ENCODE assay signal across 31 mouse cellular contexts in the genomic region with DNA sequence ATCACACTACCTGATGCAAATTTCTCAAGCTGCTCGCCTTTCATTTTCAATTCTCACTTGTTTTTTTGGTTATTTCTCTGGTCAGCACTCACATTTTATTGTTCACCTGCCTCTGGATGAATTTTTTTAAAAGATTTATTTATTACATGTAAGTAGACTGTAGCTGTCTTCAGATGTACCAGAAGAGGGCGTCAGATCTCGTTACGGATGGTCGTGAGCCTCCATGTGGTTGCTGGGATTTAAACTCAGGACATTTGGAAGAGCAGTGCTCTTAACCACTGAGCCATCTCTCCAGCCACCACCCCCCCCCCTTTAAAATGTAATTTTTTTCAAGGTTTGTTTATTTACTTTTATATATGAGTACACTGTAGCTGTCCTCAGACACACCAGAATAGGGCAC. TPM values are rescaled to one million over a fixed set of nuclear protein-coding genes. Genes with fewer than 3 reads are reported as not detected.
DNase-seq lines count a peak whose midpoint lies in the region; ATAC-seq and TF ChIP-seq lines count a peak whose summit lies in the region.
"Had no signal": no experiment of that assay in that cellular context is flagged by ENCODE, and none has a peak within 500 bp of the region (broad histone marks: within the 10 kb centered on the region; RNA-seq: fewer than 3 reads in every experiment).

No protein-coding gene starts in this region.

- DNase-seq in gastrocnemius, adult 2 months, result no peak
- DNase-seq in gastrocnemius, postnatal 4 days (ENCODE audit: low spot score in 2 of 2), result no peak
- no peak for DNase-seq in kidney, postnatal 0 days (ENCODE audit: low spot score)
- DNase-seq in 3T3-L1 (ENCODE audit: low read depth, low spot score) (peak; percentile 41), MEL (ENCODE audit: low read depth, low spot score) (no peak), MN1 (ENCODE audit: low spot score) (no peak)
- DNase-seq in Muller cell, postnatal 12 days (ENCODE audit: inconsistent ontology term), result no peak
- DNase-seq: adrenal gland, postnatal 10 days; B cell, adult 2 months; cerebellum, adult 11 months; cerebellum, postnatal 10 days; embryo, embryonic 11 days; gastrocnemius, postnatal 10 days; heart, postnatal 10 days; kidney, postnatal 14 days; left cerebral cortex, postnatal 4 days had no signal

- H3K9ac ChIP-seq in kidney, postnatal 0 days (ENCODE audit: low read depth, low read length), result no peak overlapping the region
- no peak overlapping the region for H3K9ac ChIP-seq in kidney, embryonic 14.5 days (ENCODE audit: low read depth, low read length)
- no peak overlapping the region for H3K9ac ChIP-seq in MEL (ENCODE audit: control insufficient read depth, low read depth, low read length, poor library complexity, severe bottlenecking)
- H3K9ac ChIP-seq: embryonic facial prominence, embryonic 15.5 days; hindbrain, embryonic 12.5 days; lung, embryonic 15.5 days; midbrain, embryonic 13.5 days had no signal

- intact Hi-C loops in gastrocnemius, adult 2 months (cut with DNase I), result loop anchor here (2.0 to 5.0 kb wide), 3 partner anchors 108 to 328 kb away; no protein-coding TSS in a partner anchor

- TF ChIP-seq EP300 in MEL (IDR thresholded peaks at IDR 0.05; ENCODE audit: low read depth in 1 of 2, low read length in 2 of 2), result no peak

- 74% methylated on average over 5 of the region's 5 CpGs for WGBS in kidney, postnatal 0 days
- 78% methylated on average over 5 of the region's 5 CpGs for WGBS in kidney, embryonic 14.5 days

- no peaks in the 10 kb centered on the region for H3K9me3 ChIP-seq in kidney, postnatal 0 days (replicated peaks; ENCODE audit: low read length)
- H3K9me3 ChIP-seq in kidney, embryonic 14.5 days (ENCODE audit: control insufficient read depth, low read length), result no peaks in the 10 kb centered on the region
- H3K9me3 ChIP-seq in MEL (replicated peaks; ENCODE audit: insufficient read depth, low read length), result no peaks in the 10 kb centered on the region
- H3K9me3 ChIP-seq: embryonic facial prominence, embryonic 15.5 days; forebrain, embryonic 10.5 days; G1E; hindbrain, embryonic 12.5 days; lung, embryonic 15.5 days; midbrain, embryonic 13.5 days had no signal

- no peaks in the 10 kb centered on the region for H3K27me3 ChIP-seq in kidney, postnatal 0 days (ENCODE audit: insufficient read depth, low read length)
- H3K27me3 ChIP-seq in kidney, embryonic 14.5 days (ENCODE audit: control insufficient read depth, insufficient read depth, low read length), result no peaks in the 10 kb centered on the region
- no peaks in the 10 kb centered on the region for H3K27me3 ChIP-seq in MEL (ENCODE audit: control insufficient read depth in 1 of 2, insufficient read depth in 2 of 2, low read length in 2 of 2)
- H3K27me3 ChIP-seq: embryonic facial prominence, embryonic 15.5 days; hindbrain, embryonic 12.5 days; lung, embryonic 15.5 days; midbrain, embryonic 13.5 days had no signal

- ATAC-seq in kidney, postnatal 0 days (replicated peaks; ENCODE audit: low FRiP score, low read depth), result no peak
- no peak for ATAC-seq in kidney, embryonic 14.5 days (ENCODE audit: low FRiP score, low TSS enrichment)
- ATAC-seq: activated CD4-positive, CD25-positive, alpha-beta regulatory T cell, adult 4 months; intestine, embryonic 16.5 days; midbrain, embryonic 13.5 days had no signal

- no peaks in the 10 kb centered on the region for H3K4me1 ChIP-seq in kidney, postnatal 0 days (replicated peaks; ENCODE audit: insufficient read depth, low read length)
- no peaks in the 10 kb centered on the region for H3K4me1 ChIP-seq in kidney, embryonic 14.5 days (ENCODE audit: control insufficient read depth, insufficient read depth, low read length)
- peaks cover 0 to 5% of the 10 kb centered on the region in 2 experiments; a peak in 1 of 4 replicates for H3K4me1 ChIP-seq in MEL (ENCODE audit: control insufficient read depth in 1 of 2, insufficient read depth in 2 of 2, low read length in 2 of 2)
- H3K4me1 ChIP-seq: lung, embryonic 15.5 days had no signal

- H3K79me2 ChIP-seq in MEL (ENCODE audit: control insufficient read depth, insufficient read depth, low read length, poor library complexity), result no peaks in the 10 kb centered on the region

- H3K4me2 ChIP-seq in kidney, postnatal 0 days (ENCODE audit: low read length), result no peak overlapping the region
- no peak overlapping the region for H3K4me2 ChIP-seq in kidney, embryonic 14.5 days (replicated peaks; ENCODE audit: low read depth, low read length)
- H3K4me2 ChIP-seq: embryonic facial prominence, embryonic 15.5 days; hindbrain, embryonic 12.5 days; lung, embryonic 15.5 days; midbrain, embryonic 13.5 days had no signal

- no peak for TF ChIP-seq POLR2A in MEL (IDR thresholded peaks at IDR 0.05; ENCODE audit: control insufficient read depth in 1 of 2, insufficient read depth in 1 of 2, low read depth in 1 of 2, low read length in 2 of 2, poor library complexity in 1 of 2)

- TF ChIP-seq CTCF in gastrocnemius, adult 2 months (IDR thresholded peaks at IDR 0.05), result peak; percentile 20; the same call in 1 of the 2 replicates
- TF ChIP-seq CTCF in kidney, postnatal 0 days (IDR thresholded peaks at IDR 0.05; ENCODE audit: low read depth), result peak; percentile 49
- peak in 2 of 3 experiments; percentile 36; a peak in 4 of 6 replicates for TF ChIP-seq CTCF in MEL (IDR thresholded peaks at IDR 0.05 in 2 of 3, conservative IDR thresholded peaks at IDR 0.05 in 1 of 3; ENCODE audit: control insufficient read depth in 1 of 3, insufficient read depth in 1 of 3, low read depth in 2 of 3, low read length in 3 of 3, poor library complexity in 1 of 3, severe bottlenecking in 1 of 3)

- H3K4me3 ChIP-seq in gastrocnemius, adult 2 months, result no peak overlapping the region
- no peak overlapping the region for H3K4me3 ChIP-seq in kidney, postnatal 0 days (replicated peaks; ENCODE audit: low read depth, low read length)
- no peak overlapping the region for H3K4me3 ChIP-seq in kidney, embryonic 14.5 days (ENCODE audit: low read length)
- H3K4me3 ChIP-seq in MEL (ENCODE audit: control insufficient read depth in 1 of 2, insufficient read depth in 1 of 2, low read depth in 2 of 2, low read length in 2 of 2), result no peak overlapping the region
- H3K4me3 ChIP-seq: embryonic facial prominence, embryonic 15.5 days; forebrain, embryonic 10.5 days; hindbrain, embryonic 12.5 days; lung, embryonic 15.5 days; midbrain, embryonic 13.5 days; myocyte had no signal

- no peak overlapping the region for H3K27ac ChIP-seq in gastrocnemius, adult 2 months
- no peak overlapping the region for H3K27ac ChIP-seq in kidney, postnatal 0 days
- no peak overlapping the region for H3K27ac ChIP-seq in kidney, embryonic 14.5 days (ENCODE audit: low read depth, low read length)
- H3K27ac ChIP-seq in MEL (ENCODE audit: control insufficient read depth, low read depth, low read length), result no peak overlapping the region
- H3K27ac ChIP-seq: embryonic facial prominence, embryonic 15.5 days; forebrain, embryonic 10.5 days; hindbrain, embryonic 12.5 days; lung, embryonic 15.5 days; midbrain, embryonic 13.5 days had no signal

- TF ChIP-seq RAD21 in MEL (IDR thresholded peaks at IDR 0.05; ENCODE audit: low read depth, low read length), result no peak

- H3K36me3 ChIP-seq in kidney, postnatal 0 days (ENCODE audit: insufficient read depth, low read length), result 0 out of 2 replicates have a peak, but pooled peaks cover 9% of the 10 kb centered on the region
- H3K36me3 ChIP-seq in kidney, embryonic 14.5 days (ENCODE audit: control insufficient read depth, insufficient read depth, low read length), result peaks cover 17% of the 10 kb centered on the region; the same call in 1 of the 2 replicates
- H3K36me3 ChIP-seq in MEL (ENCODE audit: control insufficient read depth in 1 of 2, insufficient read depth in 2 of 2, low read length in 2 of 2), result peaks cover 0 to 7% of the 10 kb centered on the region in 2 experiments; a peak in 2 of 4 replicates

TF ChIP-seq in MEL, 35 proteins besides CTCF, POLR2A, EP300 and RAD21:
- no peak for TF ChIP-seq HCFC1 (IDR thresholded peaks at IDR 0.05; ENCODE audit: low read depth, low read length)
- TF ChIP-seq SMC3 (IDR thresholded peaks at IDR 0.05; ENCODE audit: low read depth, low read length), result peak; percentile 45
- peak; percentile 14; the same call in 1 of the 2 replicates for TF ChIP-seq ZC3H11A (IDR thresholded peaks at IDR 0.05; ENCODE audit: low read depth, low read length)

RNA-seq across cellular contexts. Expression of gene Cisd2, which starts 19.9 kb away (rescaled TPM):
- 10 to 100 TPM; 30.2 to 36.9 TPM for total RNA-seq in gastrocnemius, adult 2 months (2021)
- total RNA-seq in gastrocnemius, postnatal 4 days (2021), result 10 to 100 TPM; 17.6 to 21.3 TPM
- 57.8 and 65.2 TPM in 2 replicates for polyA plus RNA-seq in kidney, postnatal 0 days (2015; fragmentation: Nextera tagmentation; extraction: Ambion mirVana)
- 58.3 and 73.2 TPM in 2 replicates for polyA plus RNA-seq in kidney, embryonic 14.5 days (2014; fragmentation: Nextera tagmentation; extraction: Ambion mirVana)
- 23.9 and 24.8 TPM in 2 replicates for total RNA-seq in MEL (2012; rRNA removed)
- 10 to 100 TPM in 1 of 2 experiments, not detected in 1; 26.9 TPM for polyA plus RNA-seq in MEL (2012; ENCODE audit: insufficient read depth in 1 of 2, insufficient read length in 2 of 2, low read depth in 1 of 2, low replicate concordance in 2 of 2, missing spikeins in 1 of 2)

RNA-seq across cellular contexts. Expression of gene Ube2d3, which starts 34.1 kb away (rescaled TPM):
- 100 to 1,000 TPM; 327 TPM for total RNA-seq in gastrocnemius, adult 2 months (2021)
- total RNA-seq in gastrocnemius, postnatal 4 days (2021), result 100 to 1,000 TPM; 313 to 355 TPM
- 509 and 531 TPM in 2 replicates for polyA plus RNA-seq in kidney, postnatal 0 days (2015; fragmentation: Nextera tagmentation; extraction: Ambion mirVana)
- 509 and 612 TPM in 2 replicates for polyA plus RNA-seq in kidney, embryonic 14.5 days (2014; fragmentation: Nextera tagmentation; extraction: Ambion mirVana)
- total RNA-seq in MEL (2012; rRNA removed), result 340 and 348 TPM in 2 replicates
- 100 to 1,000 TPM in 1 of 2 experiments, 10 to 100 TPM in 1; 40.9 to 432 TPM for polyA plus RNA-seq in MEL (2012; ENCODE audit: insufficient read depth in 1 of 2, insufficient read length in 2 of 2, low read depth in 1 of 2, low replicate concordance in 2 of 2, missing spikeins in 1 of 2)

RNA-seq across cellular contexts. Expression of gene Slc9b1, which starts 56.0 kb away (rescaled TPM):
- total RNA-seq in gastrocnemius, adult 2 months (2021), result not detected
- under 1 TPM; 0.29 to 0.31 TPM for total RNA-seq in gastrocnemius, postnatal 4 days (2021)
- 0.25 and 0.32 TPM in 2 replicates for polyA plus RNA-seq in kidney, postnatal 0 days (2015; fragmentation: Nextera tagmentation; extraction: Ambion mirVana)
- polyA plus RNA-seq in kidney, embryonic 14.5 days (2014; fragmentation: Nextera tagmentation; extraction: Ambion mirVana), result 0.27 and 0.46 TPM in 2 replicates
- total RNA-seq in MEL (2012; rRNA removed), result not detected in 2 replicates
- polyA plus RNA-seq in MEL (2012; ENCODE audit: insufficient read depth in 1 of 2, insufficient read length in 2 of 2, low read depth in 1 of 2, low replicate concordance in 2 of 2, missing spikeins in 1 of 2), result under 1 TPM in 1 of 2 experiments, not detected in 1; 0.14 TPM
- total RNA-seq: gastrocnemius, postnatal 10 days; megakaryocyte progenitor cell, adult 5-6 weeks had no signal
- polyA plus RNA-seq: brain, embryonic 14.5 days; embryonic facial prominence, embryonic 15.5 days; hindbrain, embryonic 12.5 days; liver, adult 2 months; myocyte; neural tube, embryonic 14.5 days; small intestine, adult 2 months had no signal
